Comparison of ENCODE assay signal across 24 mouse cellular contexts in the genomic region with DNA sequence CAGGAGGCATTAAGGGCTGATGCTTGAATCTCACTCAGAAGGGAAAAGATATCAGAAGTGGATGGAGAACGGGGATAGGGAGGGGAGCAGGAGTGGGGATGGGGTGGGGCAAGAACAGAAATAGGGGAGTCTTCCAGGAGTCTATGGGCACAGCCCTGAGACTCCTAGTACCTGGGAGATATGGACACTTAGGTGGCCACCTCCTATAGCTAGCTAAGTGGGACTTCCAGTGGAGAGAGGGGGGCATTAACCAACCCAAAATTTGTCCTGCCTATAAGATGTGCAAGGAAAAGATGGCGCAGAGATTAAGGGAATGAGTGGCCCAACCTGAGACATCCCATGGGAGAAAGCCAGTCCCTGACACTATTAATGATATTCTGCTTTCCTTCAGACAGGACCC. TPM values are rescaled to one million over a fixed set of nuclear protein-coding genes. Genes with fewer than 3 reads are reported as not detected.
DNase-seq lines count a peak whose midpoint lies in the region; ATAC-seq and TF ChIP-seq lines count a peak whose summit lies in the region.
"Had no signal": no experiment of that assay in that cellular context is flagged by ENCODE, and none has a peak within 500 bp of the region (broad histone marks: within the 10 kb centered on the region; RNA-seq: fewer than 3 reads in every experiment).

No protein-coding gene starts in this region.

- H3K4me1 ChIP-seq in forebrain, embryonic 11.5 days (replicated peaks; ENCODE audit: control insufficient read depth, insufficient read depth, low read length): no peaks in the 10 kb centered on the region
- H3K4me1 ChIP-seq in forebrain, embryonic 10.5 days: peaks cover 8% of the 10 kb centered on the region
- no peaks in the 10 kb centered on the region for H3K4me1 ChIP-seq in hindbrain, postnatal 0 days (ENCODE audit: insufficient read depth, low read length)
- peaks cover 8% of the 10 kb centered on the region for H3K4me1 ChIP-seq in hindbrain, embryonic 14.5 days (replicated peaks; ENCODE audit: control insufficient read depth, insufficient read depth, low read length)
- H3K4me1 ChIP-seq in midbrain, embryonic 13.5 days (replicated peaks): peaks cover 15% of the 10 kb centered on the region
- H3K4me1 ChIP-seq in midbrain, embryonic 16.5 days (ENCODE audit: control insufficient read depth, insufficient read depth, low read length): peaks cover 10% of the 10 kb centered on the region
- peaks cover 8% of the 10 kb centered on the region; the same call in 1 of the 2 replicates for H3K4me1 ChIP-seq in forebrain, postnatal 0 days (ENCODE audit: insufficient read depth)

- no peak overlapping the region for H3K27ac ChIP-seq in forebrain, embryonic 11.5 days (ENCODE audit: low read depth, low read length)
- no peak overlapping the region for H3K27ac ChIP-seq in forebrain, embryonic 10.5 days
- no peak overlapping the region for H3K27ac ChIP-seq in hindbrain, postnatal 0 days
- H3K27ac ChIP-seq in hindbrain, embryonic 14.5 days: no peak overlapping the region
- no peak overlapping the region for H3K27ac ChIP-seq in midbrain, embryonic 13.5 days
- H3K27ac ChIP-seq in midbrain, embryonic 16.5 days (ENCODE audit: low read length): no peak overlapping the region
- H3K27ac ChIP-seq in forebrain, postnatal 0 days (ENCODE audit: low read depth, low read length): no peak overlapping the region
- H3K27ac ChIP-seq: embryonic facial prominence, embryonic 12.5 days; hindbrain, embryonic 15.5 days; lung, embryonic 15.5 days; midbrain, embryonic 12.5 days had no signal

- 84% methylated on average over 2 of the region's 2 CpGs for WGBS in forebrain, embryonic 11.5 days
- WGBS in forebrain, embryonic 10.5 days: 86% methylated on average over 2 of the region's 2 CpGs
- 88% methylated on average over 2 of the region's 2 CpGs for WGBS in hindbrain, postnatal 0 days
- WGBS in hindbrain, embryonic 14.5 days: 92% methylated on average over 2 of the region's 2 CpGs
- WGBS in midbrain, embryonic 13.5 days: 82% methylated on average over 2 of the region's 2 CpGs
- WGBS in midbrain, embryonic 16.5 days: 89% methylated on average over 2 of the region's 2 CpGs
- 83% methylated on average over 2 of the region's 2 CpGs for WGBS in forebrain, postnatal 0 days

- no peaks in the 10 kb centered on the region for H3K9me3 ChIP-seq in forebrain, embryonic 11.5 days (ENCODE audit: control insufficient read depth, low read length)
- H3K9me3 ChIP-seq in forebrain, embryonic 10.5 days: no peaks in the 10 kb centered on the region
- no peaks in the 10 kb centered on the region for H3K9me3 ChIP-seq in hindbrain, postnatal 0 days (ENCODE audit: low read length)
- no peaks in the 10 kb centered on the region for H3K9me3 ChIP-seq in hindbrain, embryonic 14.5 days (ENCODE audit: control insufficient read depth, low read length)
- H3K9me3 ChIP-seq in midbrain, embryonic 13.5 days: no peaks in the 10 kb centered on the region
- no peaks in the 10 kb centered on the region for H3K9me3 ChIP-seq in midbrain, embryonic 16.5 days (replicated peaks; ENCODE audit: control insufficient read depth, low read length, poor library complexity, severe bottlenecking)
- H3K9me3 ChIP-seq in forebrain, postnatal 0 days (ENCODE audit: low read length): no peaks in the 10 kb centered on the region
- H3K9me3 ChIP-seq: embryonic facial prominence, embryonic 12.5 days; hindbrain, embryonic 15.5 days; lung, embryonic 15.5 days; midbrain, embryonic 12.5 days had no signal

- H3K36me3 ChIP-seq in forebrain, embryonic 11.5 days (ENCODE audit: control insufficient read depth, insufficient read depth, low read length): peaks cover 23% of the 10 kb centered on the region
- peaks cover 76% of the 10 kb centered on the region for H3K36me3 ChIP-seq in forebrain, embryonic 10.5 days (replicated peaks)
- H3K36me3 ChIP-seq in hindbrain, postnatal 0 days (ENCODE audit: insufficient read depth, low read length): peaks cover 21% of the 10 kb centered on the region; the same call in 1 of the 2 replicates
- H3K36me3 ChIP-seq in hindbrain, embryonic 14.5 days (replicated peaks; ENCODE audit: control insufficient read depth, insufficient read depth): peaks cover 71% of the 10 kb centered on the region
- peaks cover 54% of the 10 kb centered on the region for H3K36me3 ChIP-seq in midbrain, embryonic 13.5 days
- H3K36me3 ChIP-seq in midbrain, embryonic 16.5 days (ENCODE audit: control insufficient read depth, insufficient read depth, low read length): peaks cover 33% of the 10 kb centered on the region
- peaks cover 46% of the 10 kb centered on the region for H3K36me3 ChIP-seq in forebrain, postnatal 0 days (ENCODE audit: insufficient read depth)

- TF ChIP-seq CTCF in hindbrain, postnatal 0 days (IDR thresholded peaks at IDR 0.05; ENCODE audit: low read depth): no peak
- no peak for TF ChIP-seq CTCF in forebrain, postnatal 0 days (IDR thresholded peaks at IDR 0.05; ENCODE audit: low read depth)

- DNase-seq in forebrain, embryonic 11.5 days (ENCODE audit: low spot score): no peak
- DNase-seq in forebrain, embryonic 10.5 days (ENCODE audit: extremely low spot score, low spot score): no peak
- no peak for DNase-seq in hindbrain, postnatal 0 days (ENCODE audit: low spot score)
- no peak for DNase-seq in hindbrain, embryonic 14.5 days (ENCODE audit: low spot score)
- DNase-seq in forebrain, postnatal 0 days: no peak
- DNase-seq in thymus, postnatal 4 days: no peak
- DNase-seq: adrenal gland, adult 8-10 months; cerebellum, adult 9-11 months; gastrocnemius, postnatal 10 days; heart, adult 11 months; kidney, postnatal 25 days; left cerebral cortex, postnatal 4 days; lung, postnatal 4 days; right cerebral cortex, postnatal 4 days; thymus, postnatal 25 days had no signal

- 0 out of 2 replicates have a peak, but pooled peaks have one; percentile 16 for ATAC-seq in forebrain, embryonic 11.5 days (replicated peaks; ENCODE audit: low FRiP score)
- ATAC-seq in hindbrain, postnatal 0 days: peak; percentile 53
- ATAC-seq in hindbrain, embryonic 14.5 days (ENCODE audit: low FRiP score): no peak
- ATAC-seq in midbrain, embryonic 13.5 days: peak; percentile 43; the same call in 1 of the 2 replicates
- no peak for ATAC-seq in midbrain, embryonic 16.5 days
- 0 out of 2 replicates have a peak, but pooled peaks have one; percentile 11 for ATAC-seq in forebrain, postnatal 0 days
- ATAC-seq: intestine, postnatal 0 days; Patski had no signal

- no peaks in the 10 kb centered on the region for H3K27me3 ChIP-seq in forebrain, embryonic 11.5 days (ENCODE audit: control insufficient read depth, insufficient read depth, low read length)
- no peaks in the 10 kb centered on the region for H3K27me3 ChIP-seq in forebrain, embryonic 10.5 days (ENCODE audit: poor library complexity, severe bottlenecking)
- H3K27me3 ChIP-seq in hindbrain, postnatal 0 days (ENCODE audit: insufficient read depth, low read length): no peaks in the 10 kb centered on the region
- no peaks in the 10 kb centered on the region for H3K27me3 ChIP-seq in hindbrain, embryonic 14.5 days (ENCODE audit: control insufficient read depth, insufficient read depth, low read length)
- H3K27me3 ChIP-seq in midbrain, embryonic 13.5 days: no peaks in the 10 kb centered on the region
- H3K27me3 ChIP-seq in midbrain, embryonic 16.5 days (ENCODE audit: control insufficient read depth, insufficient read depth, low read depth, low read length): no peaks in the 10 kb centered on the region
- no peaks in the 10 kb centered on the region for H3K27me3 ChIP-seq in forebrain, postnatal 0 days (ENCODE audit: insufficient read depth, low read length)
- H3K27me3 ChIP-seq: embryonic facial prominence, embryonic 12.5 days; hindbrain, embryonic 15.5 days; lung, embryonic 15.5 days; midbrain, embryonic 12.5 days; Patski had no signal

- H3K4me2 ChIP-seq in forebrain, embryonic 11.5 days (ENCODE audit: low read depth, low read length, severe bottlenecking): no peak overlapping the region
- no peak overlapping the region for H3K4me2 ChIP-seq in hindbrain, postnatal 0 days (ENCODE audit: low read depth, low read length)
- no peak overlapping the region for H3K4me2 ChIP-seq in hindbrain, embryonic 14.5 days (replicated peaks)
- no peak overlapping the region for H3K4me2 ChIP-seq in midbrain, embryonic 13.5 days (replicated peaks)
- H3K4me2 ChIP-seq in midbrain, embryonic 16.5 days (ENCODE audit: low read length): no peak overlapping the region
- H3K4me2 ChIP-seq in forebrain, postnatal 0 days (ENCODE audit: low read depth): no peak overlapping the region
- H3K4me2 ChIP-seq: embryonic facial prominence, embryonic 12.5 days; hindbrain, embryonic 15.5 days; lung, embryonic 15.5 days; midbrain, embryonic 12.5 days had no signal

- H3K4me3 ChIP-seq in forebrain, embryonic 11.5 days (ENCODE audit: low read depth, low read length): no peak overlapping the region
- no peak overlapping the region for H3K4me3 ChIP-seq in forebrain, embryonic 10.5 days
- H3K4me3 ChIP-seq in hindbrain, postnatal 0 days (ENCODE audit: low read length): no peak overlapping the region
- H3K4me3 ChIP-seq in hindbrain, embryonic 14.5 days (replicated peaks; ENCODE audit: low read length): no peak overlapping the region
- no peak overlapping the region for H3K4me3 ChIP-seq in midbrain, embryonic 13.5 days (replicated peaks)
- no peak overlapping the region for H3K4me3 ChIP-seq in midbrain, embryonic 16.5 days (ENCODE audit: low read depth, low read length)
- no peak overlapping the region for H3K4me3 ChIP-seq in forebrain, postnatal 0 days (ENCODE audit: low read depth, low read length)
- H3K4me3 ChIP-seq: embryonic facial prominence, embryonic 12.5 days; erythroblast, embryonic 14.5 days; hindbrain, embryonic 15.5 days; lung, embryonic 15.5 days; midbrain, embryonic 12.5 days had no signal

- no peak overlapping the region for H3K9ac ChIP-seq in forebrain, embryonic 11.5 days (ENCODE audit: low read length)
- H3K9ac ChIP-seq in hindbrain, postnatal 0 days (replicated peaks; ENCODE audit: low read length): no peak overlapping the region
- no peak overlapping the region for H3K9ac ChIP-seq in hindbrain, embryonic 14.5 days
- H3K9ac ChIP-seq in midbrain, embryonic 13.5 days (replicated peaks): no peak overlapping the region
- no peak overlapping the region for H3K9ac ChIP-seq in midbrain, embryonic 16.5 days (ENCODE audit: low read depth, low read length)
- H3K9ac ChIP-seq in forebrain, postnatal 0 days: no peak overlapping the region
- H3K9ac ChIP-seq: embryonic facial prominence, embryonic 12.5 days; hindbrain, embryonic 15.5 days; lung, embryonic 15.5 days; midbrain, embryonic 12.5 days had no signal

RNA-seq across cellular contexts. Expression of a gene that starts 5.9 kb away (rescaled TPM):
- 636 and 656 TPM in 2 replicates for polyA plus RNA-seq in forebrain, embryonic 11.5 days (2014; fragmentation: Nextera tagmentation; extraction: Ambion mirVana)
- polyA plus RNA-seq in forebrain, embryonic 10.5 days (2016; fragmentation: Nextera tagmentation; extraction: Ambion mirVana): 678 and 683 TPM in 2 replicates
- 805 and 881 TPM in 2 replicates for total RNA-seq in hindbrain, postnatal 0 days (2014; rRNA removed)
- 338 and 363 TPM in 2 replicates for polyA plus RNA-seq in hindbrain, postnatal 0 days (2015; fragmentation: Nextera tagmentation; extraction: Ambion mirVana)
- 427 and 444 TPM in 2 replicates for polyA plus RNA-seq in hindbrain, embryonic 14.5 days (2014; fragmentation: Nextera tagmentation; extraction: Ambion mirVana)
- polyA plus RNA-seq in midbrain, embryonic 13.5 days (2015; fragmentation: Nextera tagmentation; extraction: Ambion mirVana): 459 and 472 TPM in 2 replicates
- 320 and 367 TPM in 2 replicates for polyA plus RNA-seq in midbrain, embryonic 16.5 days (2015; fragmentation: Nextera tagmentation; extraction: Ambion mirVana)
- 1,164 and 1,444 TPM in 2 replicates for total RNA-seq in forebrain, postnatal 0 days (2014; rRNA removed)
- polyA plus RNA-seq in forebrain, postnatal 0 days (2015; fragmentation: Nextera tagmentation; extraction: Ambion mirVana): 342 and 386 TPM in 2 replicates

RNA-seq across cellular contexts. Expression of a gene that starts 22.9 kb away (rescaled TPM):
- 8.4 and 8.7 TPM in 2 replicates for polyA plus RNA-seq in forebrain, embryonic 11.5 days (2014; fragmentation: Nextera tagmentation; extraction: Ambion mirVana)
- polyA plus RNA-seq in forebrain, embryonic 10.5 days (2016; fragmentation: Nextera tagmentation; extraction: Ambion mirVana): 8.0 and 8.8 TPM in 2 replicates
- total RNA-seq in hindbrain, postnatal 0 days (2014; rRNA removed): 8.7 and 9.6 TPM in 2 replicates
- 8.9 and 9.5 TPM in 2 replicates for polyA plus RNA-seq in hindbrain, postnatal 0 days (2015; fragmentation: Nextera tagmentation; extraction: Ambion mirVana)
- polyA plus RNA-seq in hindbrain, embryonic 14.5 days (2014; fragmentation: Nextera tagmentation; extraction: Ambion mirVana): 18.4 and 24.6 TPM in 2 replicates
- 19.4 and 19.9 TPM in 2 replicates for polyA plus RNA-seq in midbrain, embryonic 13.5 days (2015; fragmentation: Nextera tagmentation; extraction: Ambion mirVana)
- polyA plus RNA-seq in midbrain, embryonic 16.5 days (2015; fragmentation: Nextera tagmentation; extraction: Ambion mirVana): 22.0 and 22.7 TPM in 2 replicates
- 6.5 and 9.6 TPM in 2 replicates for total RNA-seq in forebrain, postnatal 0 days (2014; rRNA removed)
- polyA plus RNA-seq in forebrain, postnatal 0 days (2015; fragmentation: Nextera tagmentation; extraction: Ambion mirVana): 8.1 and 11.4 TPM in 2 replicates
- polyA plus RNA-seq: Patski had no signal

Comparison
In these comparisons a context has a peak if more than half of its experiments do, and no peak if none do; other contexts are left out.
1. ATAC-seq: peak in forebrain, embryonic 11.5 days (single experiment), hindbrain, postnatal 0 days (single experiment), midbrain, embryonic 13.5 days (single experiment) and forebrain, postnatal 0 days (single experiment); none in hindbrain, embryonic 14.5 days (single experiment) and midbrain, embryonic 16.5 days (single experiment).